Mouse (Mus musculus) left cerebral cortex, adult 18-20 months (tissue): ENCODE data around the gene Ppp1r15a. TPM values are rescaled to one million over a fixed set of nuclear protein-coding genes. Genes with fewer than 3 reads are reported as not detected.

Source experiments
- DNase-seq, 2 experiments: peaks; one replicate each; pipeline ENCODE4 v3.0.0; 2021 to 2022; ENCODE audit warnings: low spot score in 2 of 2, mixed read lengths in 1 of 2
- long read RNA-seq, 2 experiments: library from polyadenylated mRNA; stranded (forward); transcript quantifications; one replicate each; pipeline ENCODE4 v2.0.0; 2021
- total RNA-seq, 2 experiments: library from RNA; stranded (reverse); gene quantifications; 2 replicates each; pipeline ENCODE4 v1.2.3; 2021

Ppp1r15a gene
- total RNA-seq, result 10 to 100 TPM; 23.1 to 25.9 TPM
- long read RNA-seq, experiment 1, transcript Ppp1r15a-201 (3 exons, 2,333 nt), result major isoform, 48 of 51 reads
- long read RNA-seq, experiment 1, partial matches to known transcripts, result 0 of 51 reads
- long read RNA-seq, experiment 1, other reads (novel, unspliced or antisense), result 1 of 51 reads
- long read RNA-seq, experiment 2, transcript Ppp1r15a-201 (3 exons, 2,333 nt), result major isoform, 26 of 31 reads
- long read RNA-seq, experiment 2, partial matches to known transcripts, result 0 of 31 reads
- long read RNA-seq, experiment 2, other reads (novel, unspliced or antisense), result 1 of 31 reads

- DNase-seq, result peak; percentile 93 to 94
These were observed at the start of gene Ppp1r15a, which contains the start of gene Plekha4 for GRCm38 (mm10) chr7:45525809-45526473. Ppp1r15a (minus strand) TSS chr7:45526268. Plekha4 (plus strand) TSS chr7:45526330.

- no peak for DNase-seq
These were observed 48.7 kb upstream of the Ppp1r15a start for GRCm38 (mm10) chr7:45574472-45575379.

- no peak for DNase-seq
These were observed 47.9 kb upstream of the Ppp1r15a start for GRCm38 (mm10) chr7:45573954-45574353.

- no peak for DNase-seq
These were observed 45.9 kb upstream of the Ppp1r15a start for GRCm38 (mm10) chr7:45571966-45572365.

- DNase-seq, result peak; percentile 62 to 70
These were observed 44.2 kb upstream of the Ppp1r15a start, which contains the start of gene Bcat2 for GRCm38 (mm10) chr7:45570103-45570741. Bcat2 (plus strand) TSS chr7:45570153.

GRCm38 (mm10) chr7:45568601-45569473 lies 42.8 kb upstream of the Ppp1r15a start:
- no peak for DNase-seq

- peak; percentile 83 to 90 for DNase-seq
These were observed 41.9 kb upstream of the Ppp1r15a start for GRCm38 (mm10) chr7:45567780-45568516.

GRCm38 (mm10) chr7:45567112-45567779 lies 41.2 kb upstream of the Ppp1r15a start:
- no peak for DNase-seq

- DNase-seq, result no peak
These were observed 39.4 kb upstream of the Ppp1r15a start for GRCm38 (mm10) chr7:45565446-45565845.

- no peak for DNase-seq
These were observed 38.7 kb upstream of the Ppp1r15a start for GRCm38 (mm10) chr7:45564811-45565210.

GRCm38 (mm10) chr7:45561624-45562520 lies 35.8 kb upstream of the Ppp1r15a start:
- no peak for DNase-seq

GRCm38 (mm10) chr7:45560843-45561623 lies 35.0 kb upstream of the Ppp1r15a start:
- DNase-seq, result peak; percentile 73 to 83

GRCm38 (mm10) chr7:45560241-45560640 lies 34.2 kb upstream of the Ppp1r15a start:
- no peak for DNase-seq

- no peak for DNase-seq
These were observed 32.8 kb upstream of the Ppp1r15a start for GRCm38 (mm10) chr7:45558907-45559306.

GRCm38 (mm10) chr7:45555787-45556186 lies 29.7 kb upstream of the Ppp1r15a start:
- DNase-seq, result peak; percentile 72 to 79

GRCm38 (mm10) chr7:45554744-45555143 lies 28.7 kb upstream of the Ppp1r15a start, which contains the start of gene Hsd17b14:
Hsd17b14 (plus strand) TSS chr7:45554893.
- no peak for DNase-seq

- no peak for DNase-seq
These were observed 27.9 kb upstream of the Ppp1r15a start for GRCm38 (mm10) chr7:45553990-45554389.
